Mouse (Mus musculus): ENCODE measurements around the gene Trf. TPM values are rescaled to one million over a fixed set of nuclear protein-coding genes. Genes with fewer than 3 reads are reported as not detected.

Trf gene
- polyA plus RNA-seq (2014; fragmentation: Nextera tagmentation; extraction: Ambion mirVana): 12.8 and 17.2 TPM in 2 replicates

DNA sequence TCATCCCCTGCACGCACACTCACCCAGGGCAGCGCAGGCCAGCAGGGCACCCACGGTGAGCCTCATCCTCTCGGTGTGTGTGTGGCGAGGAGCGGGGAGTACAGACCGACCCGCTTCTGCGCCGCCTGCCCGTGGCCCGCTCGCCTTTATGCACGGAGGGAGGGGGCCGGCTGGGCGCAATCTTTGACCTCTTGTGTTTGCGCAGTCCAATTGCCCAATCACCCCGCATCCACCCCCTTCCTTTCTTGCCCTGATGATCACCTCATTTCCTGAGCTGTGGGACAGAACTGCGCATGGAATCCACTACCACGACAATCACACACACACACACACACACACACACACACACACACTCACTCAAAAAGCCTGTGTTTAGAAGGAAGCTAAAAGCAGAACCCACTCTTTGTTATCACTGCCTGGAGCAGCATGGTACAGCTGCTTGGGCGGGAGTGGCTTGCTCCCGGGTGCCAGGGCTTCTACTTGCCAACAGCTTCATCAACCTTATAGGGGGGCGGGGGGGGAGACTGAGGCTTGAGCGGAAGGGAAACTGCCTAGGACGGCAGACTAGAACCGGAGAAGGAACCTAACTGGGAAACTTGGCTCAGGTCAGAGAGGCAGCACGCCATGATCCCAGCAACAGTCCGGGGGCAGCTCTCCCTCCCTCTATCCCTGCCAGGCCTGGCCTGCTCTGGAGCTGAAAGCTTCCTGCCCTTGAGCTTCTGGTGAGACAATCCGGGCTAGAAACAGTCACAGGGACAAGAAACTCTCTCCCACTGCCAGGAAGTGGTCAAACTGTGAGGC is at the start of gene Trf, which contains the start of gene Gm20425:
TSS of gene Trf (minus strand) at position 294 of the 801 bp plus-strand sequence.
TSS of gene Gm20425 (minus strand) at position 157 of the 801 bp plus-strand sequence.
- WGBS: 41% methylated on average over 27 of the region's 29 CpGs
- H3K36me3 ChIP-seq (ENCODE audit: control insufficient read depth, insufficient read depth, low read length): no peaks in the 10 kb centered on the region
- H3K9ac ChIP-seq (ENCODE audit: low read depth, low read length): peak within 1 kb of the TSS; percentile 9; the same call in 1 of the 2 replicates
- H3K4me2 ChIP-seq (replicated peaks; ENCODE audit: low read depth, low read length): peak within 1 kb of the TSS; percentile 26
- no peaks in the 10 kb centered on the region for H3K9me3 ChIP-seq (ENCODE audit: control insufficient read depth, low read length)
- no peaks in the 10 kb centered on the region for H3K4me1 ChIP-seq (ENCODE audit: control insufficient read depth, insufficient read depth, low read length)
- H3K27me3 ChIP-seq (ENCODE audit: control insufficient read depth, insufficient read depth, low read length): no peaks in the 10 kb centered on the region
- H3K27ac ChIP-seq (ENCODE audit: low read depth, low read length): no peak within 1 kb of the TSS
- ATAC-seq (ENCODE audit: low FRiP score, low TSS enrichment): peak; percentile 43
- peak within 1 kb of the TSS; percentile 6; the same call in 1 of the 2 replicates for H3K4me3 ChIP-seq (ENCODE audit: low read length)

DNA sequence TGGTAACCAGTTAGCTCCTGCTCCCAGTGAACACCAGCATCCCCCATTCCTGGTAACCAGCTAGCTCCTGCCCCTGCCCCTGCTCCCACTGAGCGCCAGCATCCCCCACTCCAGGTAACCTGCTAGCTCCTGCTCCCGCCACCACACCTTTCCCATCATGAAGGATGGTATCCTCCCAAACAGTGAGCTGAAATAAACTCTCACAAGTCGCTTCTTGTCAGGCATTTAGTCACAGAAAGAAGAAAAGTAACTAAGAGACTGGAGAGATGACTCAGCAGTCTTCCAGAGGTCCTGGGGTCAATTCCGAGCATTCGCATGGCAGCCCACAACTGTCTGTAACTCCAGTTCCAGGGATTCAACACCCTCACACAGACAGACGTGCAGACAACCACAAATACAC is 46.6 kb upstream of the Trf start:
- Histone ChIP-seq H3K27me3 (ENCODE audit: control insufficient read depth, insufficient read depth, low read length) (no peaks in the 10 kb centered on the region), H3K36me3 (ENCODE audit: control insufficient read depth, insufficient read depth, low read length) (no peaks in the 10 kb centered on the region), H3K9me3 (ENCODE audit: control insufficient read depth, low read length) (no peaks in the 10 kb centered on the region), H3K4me2 (replicated peaks; ENCODE audit: low read depth, low read length) (no peak overlapping the region), H3K4me3 (ENCODE audit: low read length) (no peak overlapping the region), H3K4me1 (ENCODE audit: control insufficient read depth, insufficient read depth, low read length) (no peaks in the 10 kb centered on the region), H3K9ac (ENCODE audit: low read depth, low read length) (no peak overlapping the region), H3K27ac (ENCODE audit: low read depth, low read length) (no peak overlapping the region)
- 87% methylated on average over 6 of the region's 6 CpGs for WGBS
- ATAC-seq (ENCODE audit: low FRiP score, low TSS enrichment): no peak

DNA sequence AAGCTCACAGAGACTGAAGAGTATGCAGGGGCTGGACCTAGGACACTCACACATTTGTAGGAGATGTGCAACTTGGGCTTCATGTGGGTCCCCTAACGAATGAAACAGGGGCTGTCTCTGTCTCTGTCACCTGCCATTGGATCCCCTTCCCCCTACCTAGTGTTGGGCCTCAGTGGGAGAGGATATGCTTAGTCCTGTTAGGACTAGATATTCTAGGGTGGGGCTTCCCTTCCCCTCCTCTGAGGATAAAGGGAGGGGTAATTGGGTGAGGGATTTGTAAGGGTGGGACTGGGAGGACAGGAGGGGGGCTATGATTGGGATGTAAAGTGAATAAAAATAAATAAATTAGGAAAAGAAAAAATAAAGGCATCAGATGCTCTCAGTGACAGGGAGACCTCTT is 45.4 kb upstream of the Trf start:
- Histone ChIP-seq H3K36me3 (ENCODE audit: control insufficient read depth, insufficient read depth, low read length) (no peaks in the 10 kb centered on the region), H3K4me2 (replicated peaks; ENCODE audit: low read depth, low read length) (no peak overlapping the region), H3K9ac (ENCODE audit: low read depth, low read length) (no peak overlapping the region), H3K27me3 (ENCODE audit: control insufficient read depth, insufficient read depth, low read length) (no peaks in the 10 kb centered on the region), H3K27ac (ENCODE audit: low read depth, low read length) (no peak overlapping the region), H3K4me1 (ENCODE audit: control insufficient read depth, insufficient read depth, low read length) (no peaks in the 10 kb centered on the region), H3K4me3 (ENCODE audit: low read length) (no peak overlapping the region), H3K9me3 (ENCODE audit: control insufficient read depth, low read length) (no peaks in the 10 kb centered on the region)
- 57% methylated on average over 1 of the region's 1 CpGs for WGBS
- no peak for ATAC-seq (ENCODE audit: low FRiP score, low TSS enrichment)

GRCm38 (mm10) chr9:103274819-103275218 is 44.6 kb upstream of the Trf start:
- Histone ChIP-seq H3K4me2 (replicated peaks; ENCODE audit: low read depth, low read length) (no peak overlapping the region), H3K27ac (ENCODE audit: low read depth, low read length) (no peak overlapping the region), H3K36me3 (ENCODE audit: control insufficient read depth, insufficient read depth, low read length) (no peaks in the 10 kb centered on the region), H3K27me3 (ENCODE audit: control insufficient read depth, insufficient read depth, low read length) (no peaks in the 10 kb centered on the region), H3K9me3 (ENCODE audit: control insufficient read depth, low read length) (no peaks in the 10 kb centered on the region), H3K9ac (ENCODE audit: low read depth, low read length) (no peak overlapping the region), H3K4me3 (ENCODE audit: low read length) (no peak overlapping the region), H3K4me1 (ENCODE audit: control insufficient read depth, insufficient read depth, low read length) (no peaks in the 10 kb centered on the region)
- 92% methylated on average over 8 of the region's 8 CpGs for WGBS
- ATAC-seq (ENCODE audit: low FRiP score, low TSS enrichment): no peak

DNA sequence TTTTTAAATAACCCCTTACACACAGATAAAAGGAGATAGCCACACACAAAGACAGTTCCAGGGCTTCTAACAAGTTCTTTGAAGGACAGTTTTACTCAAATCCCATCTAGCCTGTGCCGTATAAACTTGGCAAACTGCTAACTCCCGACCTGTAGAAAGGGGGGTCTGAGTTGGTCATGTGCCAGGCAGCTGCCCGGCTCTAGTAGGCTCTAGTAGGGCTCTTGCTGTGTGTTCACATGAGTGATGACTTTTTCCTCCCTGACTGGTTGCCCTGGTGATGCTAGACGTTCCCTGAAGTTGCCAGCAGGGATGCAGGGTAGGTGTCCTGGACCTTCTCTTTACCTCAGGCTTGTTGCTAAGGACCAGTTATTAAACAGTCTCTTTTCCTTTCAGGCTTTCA is 40.9 kb upstream of the Trf start:
- no peak overlapping the region for H3K4me3 ChIP-seq (ENCODE audit: low read length)
- H3K27ac ChIP-seq (ENCODE audit: low read depth, low read length): no peak overlapping the region
- no peak for ATAC-seq (ENCODE audit: low FRiP score, low TSS enrichment)
- no peak overlapping the region for H3K9ac ChIP-seq (ENCODE audit: low read depth, low read length)
- no peaks in the 10 kb centered on the region for H3K36me3 ChIP-seq (ENCODE audit: control insufficient read depth, insufficient read depth, low read length)
- no peaks in the 10 kb centered on the region for H3K9me3 ChIP-seq (ENCODE audit: control insufficient read depth, low read length)
- 21% methylated on average over 4 of the region's 4 CpGs for WGBS
- H3K27me3 ChIP-seq (ENCODE audit: control insufficient read depth, insufficient read depth, low read length): no peaks in the 10 kb centered on the region
- no peaks in the 10 kb centered on the region for H3K4me1 ChIP-seq (ENCODE audit: control insufficient read depth, insufficient read depth, low read length)
- no peak overlapping the region for H3K4me2 ChIP-seq (replicated peaks; ENCODE audit: low read depth, low read length)

DNA sequence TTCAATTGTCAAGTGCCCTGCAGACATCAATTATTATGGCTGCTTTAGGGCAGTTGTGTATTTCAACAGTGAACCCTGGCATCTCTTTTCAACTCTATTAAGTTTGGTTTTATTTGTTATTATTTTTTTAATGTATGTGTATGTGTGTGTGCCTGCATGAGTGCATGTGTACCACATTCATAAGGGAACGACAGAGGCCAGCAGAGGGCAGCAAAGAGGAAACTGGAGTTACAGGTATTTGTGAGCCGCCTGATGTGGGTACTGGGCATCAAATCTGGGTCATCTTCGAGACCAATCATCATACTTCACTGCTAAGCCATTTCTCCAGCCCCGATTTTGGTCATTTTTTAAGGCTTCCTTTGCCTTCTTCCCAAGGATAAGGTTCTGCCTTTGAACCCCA is 35.5 kb upstream of the Trf start:
- no peak for ATAC-seq (ENCODE audit: low FRiP score, low TSS enrichment)
- Histone ChIP-seq H3K4me1 (ENCODE audit: control insufficient read depth, insufficient read depth, low read length) (no peaks in the 10 kb centered on the region), H3K4me2 (replicated peaks; ENCODE audit: low read depth, low read length) (no peak overlapping the region), H3K27ac (ENCODE audit: low read depth, low read length) (no peak overlapping the region), H3K9me3 (ENCODE audit: control insufficient read depth, low read length) (no peaks in the 10 kb centered on the region), H3K9ac (ENCODE audit: low read depth, low read length) (no peak overlapping the region), H3K36me3 (ENCODE audit: control insufficient read depth, insufficient read depth, low read length) (no peaks in the 10 kb centered on the region), H3K27me3 (ENCODE audit: control insufficient read depth, insufficient read depth, low read length) (no peaks in the 10 kb centered on the region), H3K4me3 (ENCODE audit: low read length) (no peak overlapping the region)
- WGBS: 95% methylated on average over 4 of the region's 4 CpGs

DNA sequence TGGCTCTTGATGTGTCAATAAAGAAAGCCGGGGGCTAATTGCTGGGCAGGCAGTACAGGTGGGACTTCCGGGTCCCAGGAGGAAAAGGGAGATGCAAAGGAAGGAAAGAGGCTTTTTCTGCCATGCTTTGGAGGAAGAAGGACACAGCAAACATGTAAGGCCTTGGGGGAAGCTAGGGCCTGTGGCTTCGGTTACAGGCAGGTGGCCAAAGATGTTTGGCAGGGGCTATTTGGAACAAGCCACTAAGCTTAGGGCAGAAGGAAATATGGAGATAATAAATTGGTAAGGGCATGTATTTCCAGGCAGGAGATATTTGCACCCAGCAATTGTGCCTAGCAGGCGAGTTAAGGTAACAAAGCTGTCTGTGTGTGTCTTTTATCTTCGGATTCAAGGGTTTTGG is 22.7 kb upstream of the Trf start:
- Histone ChIP-seq H3K4me2 (replicated peaks; ENCODE audit: low read depth, low read length) (no peak overlapping the region), H3K9ac (ENCODE audit: low read depth, low read length) (no peak overlapping the region), H3K36me3 (ENCODE audit: control insufficient read depth, insufficient read depth, low read length) (no peaks in the 10 kb centered on the region), H3K4me1 (ENCODE audit: control insufficient read depth, insufficient read depth, low read length) (no peaks in the 10 kb centered on the region), H3K27me3 (ENCODE audit: control insufficient read depth, insufficient read depth, low read length) (no peaks in the 10 kb centered on the region), H3K4me3 (ENCODE audit: low read length) (no peak overlapping the region), H3K9me3 (ENCODE audit: control insufficient read depth, low read length) (no peaks in the 10 kb centered on the region; the same call in 1 of the 2 replicates), H3K27ac (ENCODE audit: low read depth, low read length) (no peak overlapping the region)
- ATAC-seq (ENCODE audit: low FRiP score, low TSS enrichment): no peak
- WGBS: 93% methylated on average over 5 of the region's 5 CpGs

DNA sequence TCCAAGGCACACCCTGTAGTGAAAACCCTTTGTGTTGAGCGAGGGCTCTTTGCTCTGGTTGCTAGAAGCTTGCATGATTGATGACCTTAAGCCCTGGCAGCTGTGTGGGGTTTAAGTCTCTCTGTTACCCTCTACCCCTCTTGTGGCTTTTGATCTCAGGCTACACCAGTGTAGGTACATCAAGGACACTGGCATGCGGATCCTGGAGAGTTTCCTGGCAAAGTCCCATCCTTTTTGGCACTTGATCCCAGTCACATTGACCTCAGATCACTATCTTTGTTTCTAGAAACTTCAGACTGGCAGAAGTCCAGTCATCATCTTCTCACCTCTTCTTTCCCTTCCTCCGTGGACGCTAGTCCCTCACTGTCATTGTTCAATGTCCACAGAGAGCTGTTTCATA is 18.4 kb upstream of the Trf start:
- Histone ChIP-seq H3K9me3 (ENCODE audit: control insufficient read depth, low read length) (no peaks in the 10 kb centered on the region; the same call in 1 of the 2 replicates), H3K4me3 (ENCODE audit: low read length) (no peak overlapping the region), H3K9ac (ENCODE audit: low read depth, low read length) (no peak overlapping the region), H3K4me2 (replicated peaks; ENCODE audit: low read depth, low read length) (no peak overlapping the region), H3K27me3 (ENCODE audit: control insufficient read depth, insufficient read depth, low read length) (no peaks in the 10 kb centered on the region), H3K27ac (ENCODE audit: low read depth, low read length) (no peak overlapping the region), H3K36me3 (ENCODE audit: control insufficient read depth, insufficient read depth, low read length) (no peaks in the 10 kb centered on the region), H3K4me1 (ENCODE audit: control insufficient read depth, insufficient read depth, low read length) (no peaks in the 10 kb centered on the region)
- WGBS: 53% methylated on average over 4 of the region's 4 CpGs
- no peak for ATAC-seq (ENCODE audit: low FRiP score, low TSS enrichment)

DNA sequence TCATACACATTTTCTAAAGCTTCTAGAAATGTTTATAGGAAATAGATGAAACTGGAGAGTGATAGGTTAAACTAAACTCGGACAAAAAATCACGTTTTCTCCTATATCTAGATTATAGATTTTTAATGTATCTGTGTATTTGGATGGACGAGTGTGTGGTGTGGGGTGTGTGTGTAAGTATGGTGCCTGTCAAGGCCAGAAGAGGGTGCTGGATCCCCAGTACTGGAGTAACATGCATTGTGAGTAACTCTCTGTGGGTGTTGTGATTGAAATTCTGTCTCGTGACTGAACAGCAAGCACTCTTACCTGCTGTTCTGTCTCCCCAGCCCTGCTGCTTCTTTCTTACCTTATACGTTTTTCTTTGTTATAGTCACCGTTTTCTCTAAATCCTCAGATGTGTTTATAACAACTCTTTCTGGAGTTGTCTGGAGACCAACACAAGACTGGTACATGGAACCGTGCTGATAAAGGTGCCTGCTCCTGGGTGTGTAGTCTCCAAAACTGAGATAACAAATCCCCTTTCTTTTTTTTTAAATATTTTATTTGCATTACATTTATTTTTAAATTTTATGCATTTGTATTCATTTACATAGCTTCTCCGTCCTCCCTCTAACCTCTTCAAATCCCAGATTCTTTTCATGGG is 16.4 kb upstream of the Trf start:
- Histone ChIP-seq H3K27ac (ENCODE audit: low read depth, low read length) (no peak overlapping the region), H3K36me3 (ENCODE audit: control insufficient read depth, insufficient read depth, low read length) (no peaks in the 10 kb centered on the region), H3K4me2 (replicated peaks; ENCODE audit: low read depth, low read length) (no peak overlapping the region), H3K9ac (ENCODE audit: low read depth, low read length) (no peak overlapping the region), H3K27me3 (ENCODE audit: control insufficient read depth, insufficient read depth, low read length) (no peaks in the 10 kb centered on the region), H3K9me3 (ENCODE audit: control insufficient read depth, low read length) (no peaks in the 10 kb centered on the region), H3K4me1 (ENCODE audit: control insufficient read depth, insufficient read depth, low read length) (no peaks in the 10 kb centered on the region), H3K4me3 (ENCODE audit: low read length) (no peak overlapping the region)
- WGBS: 87% methylated on average over 8 of the region's 8 CpGs
- no peak for ATAC-seq (ENCODE audit: low FRiP score, low TSS enrichment)
